Mouse (Mus musculus) kidney, adult 2 months (tissue): ENCODE results near the gene Phf12.

Experiments used
- CTCF ChIP-seq: fragments of 200-500 bp; conservative IDR thresholded peaks from 2 replicates; pipeline ENCODE4 v1.5.1; 2011; ENCODE audit warnings: low read depth, mild to moderate bottlenecking, control low read depth, low read length, moderate library complexity, mixed read lengths; ENCODE audit not compliant: insufficient read depth, insufficient read length
- POLR2A ChIP-seq: fragments of 200-500 bp; IDR thresholded peaks from one replicate; pipeline ENCODE4 v1.6.1; 2011; ENCODE audit warnings: low read depth, low read length, control low read depth

DNA sequence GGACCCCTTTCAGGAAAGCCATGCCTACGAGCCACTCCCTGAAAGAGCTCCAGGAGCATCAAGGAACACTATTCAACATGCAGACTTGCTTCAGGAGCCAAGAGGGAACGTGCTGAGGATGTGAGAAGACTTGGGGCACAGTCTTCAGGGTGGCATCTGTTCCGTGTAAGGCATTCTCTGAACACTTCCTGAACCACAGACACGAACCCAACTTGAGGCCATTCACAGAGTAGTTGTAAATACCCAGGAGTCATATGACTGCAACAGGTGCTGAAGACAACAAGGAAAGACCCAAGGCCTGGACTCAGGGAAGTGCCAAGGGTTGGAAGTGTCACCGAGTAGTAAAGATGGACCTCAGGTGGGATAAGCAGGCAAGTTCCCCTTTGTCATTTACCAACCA lies 85.0 kb downstream of the Phf12 start:
- TF ChIP-seq CTCF (no peak), POLR2A (no peak)
